Comparison of ENCODE assay signal across 9 mouse cellular contexts in the genomic region with DNA sequence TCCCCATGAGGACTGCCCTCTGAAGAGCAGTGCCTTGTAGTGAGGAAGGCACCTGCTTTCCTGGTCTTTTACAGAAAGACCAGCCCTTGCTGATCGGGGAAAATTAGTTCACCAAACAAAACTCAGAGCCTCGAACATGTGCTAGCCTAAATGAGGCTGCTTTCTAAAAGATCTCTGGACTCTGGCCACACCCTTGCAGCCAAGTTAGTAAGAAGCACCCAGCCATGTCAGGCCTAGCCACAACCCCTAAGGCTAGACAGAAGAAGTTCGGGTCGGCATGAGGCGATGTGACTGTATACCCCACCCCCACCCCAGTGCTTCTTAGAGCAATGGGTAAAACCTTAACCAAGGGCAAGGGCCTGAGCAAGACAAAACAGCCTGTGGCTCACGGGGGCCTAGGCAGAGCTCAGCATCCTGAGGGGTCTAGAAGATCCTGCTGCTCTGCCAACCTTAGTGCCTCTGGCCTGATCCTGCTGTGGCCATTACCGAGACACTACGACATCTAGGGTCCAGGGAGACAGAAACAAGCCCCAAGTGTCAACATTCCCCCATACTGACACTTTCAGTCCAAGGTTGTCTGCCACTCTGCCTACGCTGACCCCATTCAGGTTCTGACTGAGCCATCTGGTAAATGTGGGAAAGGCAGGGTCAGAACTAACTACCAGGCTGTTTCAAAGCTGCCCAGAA. TPM values are rescaled to one million over a fixed set of nuclear protein-coding genes. Genes with fewer than 3 reads are reported as not detected.
DNase-seq lines count a peak whose midpoint lies in the region; ATAC-seq and TF ChIP-seq lines count a peak whose summit lies in the region.
"Had no signal": no experiment of that assay in that cellular context is flagged by ENCODE, and none has a peak within 500 bp of the region (broad histone marks: within the 10 kb centered on the region; RNA-seq: fewer than 3 reads in every experiment).

No protein-coding gene starts in this region.

- peak overlapping the region; percentile 44 for H3K9ac ChIP-seq in heart, adult 2 months (ENCODE audit: low read depth, low read length)
- H3K9ac ChIP-seq in embryonic facial prominence, embryonic 11.5 days (replicated peaks; ENCODE audit: low read length) = peak overlapping the region; percentile 40
- peak overlapping the region; percentile 98 for H3K9ac ChIP-seq in intestine, embryonic 15.5 days
- peak overlapping the region; percentile 99 for H3K9ac ChIP-seq in liver, embryonic 16.5 days (ENCODE audit: low read depth, low read length)

- peaks cover 4% of the 10 kb centered on the region; the same call in 1 of the 2 replicates for H3K36me3 ChIP-seq in heart, adult 2 months (ENCODE audit: control insufficient read depth, insufficient read depth, low read length)
- H3K36me3 ChIP-seq in embryonic facial prominence, embryonic 11.5 days (replicated peaks; ENCODE audit: control insufficient read depth, insufficient read depth, low read depth, low read length) = no peaks in the 10 kb centered on the region; the same call in none of the 2 replicates
- no peaks in the 10 kb centered on the region for H3K36me3 ChIP-seq in intestine, embryonic 15.5 days
- H3K36me3 ChIP-seq in liver, embryonic 16.5 days (ENCODE audit: control insufficient read depth, insufficient read depth) = no peaks in the 10 kb centered on the region

- peaks cover 11% of the 10 kb centered on the region for H3K79me2 ChIP-seq in heart, adult 2 months (replicated peaks; ENCODE audit: control insufficient read depth, insufficient read depth, low read length)

- H3K27ac ChIP-seq in heart, adult 2 months = peak overlapping the region; percentile 33
- no peak overlapping the region for H3K27ac ChIP-seq in embryonic facial prominence, embryonic 11.5 days (replicated peaks; ENCODE audit: low read depth, low read length)
- peak overlapping the region; percentile 58 for H3K27ac ChIP-seq in intestine, embryonic 15.5 days
- peak overlapping the region; percentile 97 for H3K27ac ChIP-seq in liver, embryonic 16.5 days (ENCODE audit: low read length)

- TF ChIP-seq CTCF in heart, adult 2 months (IDR thresholded peaks at IDR 0.05) = no peak

- no peak for TF ChIP-seq EP300 in heart, adult 2 months (IDR thresholded peaks at IDR 0.05; ENCODE audit: insufficient read depth, low read depth, low read length)

- H3K27me3 ChIP-seq in heart, adult 2 months (ENCODE audit: control insufficient read depth, insufficient read depth, low read length) = no peaks in the 10 kb centered on the region
- H3K27me3 ChIP-seq in embryonic facial prominence, embryonic 11.5 days (ENCODE audit: control insufficient read depth, insufficient read depth, low read length) = no peaks in the 10 kb centered on the region
- no peaks in the 10 kb centered on the region for H3K27me3 ChIP-seq in intestine, embryonic 15.5 days (replicated peaks)
- no peaks in the 10 kb centered on the region for H3K27me3 ChIP-seq in liver, embryonic 16.5 days (ENCODE audit: control insufficient read depth, insufficient read depth, low read depth, low read length)

- TF ChIP-seq POLR2A in heart, adult 2 months (IDR thresholded peaks at IDR 0.05; ENCODE audit: insufficient read depth, low read depth, low read length) = no peak

- no peak for ATAC-seq in embryonic facial prominence, embryonic 11.5 days (replicated peaks; ENCODE audit: insufficient number of reproducible peaks, low FRiP score, low TSS enrichment, low read depth)
- no peak for ATAC-seq in intestine, embryonic 15.5 days
- no peak for ATAC-seq in liver, embryonic 16.5 days (ENCODE audit: low read depth)

- no peak for DNase-seq in heart, adult 2 months
- no peak for DNase-seq in heart, adult 18-20 months
- no peak for DNase-seq in embryonic facial prominence, embryonic 11.5 days (ENCODE audit: low spot score)
- DNase-seq in ovary, adult 18-20 months (ENCODE audit: low spot score) = no peak
- no peak for DNase-seq in testis, postnatal 10 days (ENCODE audit: low spot score)
- no peak for DNase-seq in embryo, embryonic 9.5 days (ENCODE audit: extremely low spot score)

- peaks cover 43% of the 10 kb centered on the region for H3K4me1 ChIP-seq in heart, adult 2 months (ENCODE audit: control insufficient read depth, insufficient read depth, low read length)
- H3K4me1 ChIP-seq in embryonic facial prominence, embryonic 11.5 days (ENCODE audit: control insufficient read depth, insufficient read depth, low read length) = peaks cover 34% of the 10 kb centered on the region
- H3K4me1 ChIP-seq in intestine, embryonic 15.5 days (replicated peaks) = peaks cover 68% of the 10 kb centered on the region
- peaks cover 85% of the 10 kb centered on the region for H3K4me1 ChIP-seq in liver, embryonic 16.5 days (ENCODE audit: control insufficient read depth, low read depth, low read length)

- H3K4me2 ChIP-seq in embryonic facial prominence, embryonic 11.5 days (ENCODE audit: low read depth, low read length) = peak overlapping the region; percentile 80
- peak overlapping the region; percentile 86 for H3K4me2 ChIP-seq in intestine, embryonic 15.5 days (replicated peaks)
- peak overlapping the region; percentile 94 for H3K4me2 ChIP-seq in liver, embryonic 16.5 days (ENCODE audit: low read depth, low read length)

- 64% methylated on average over 9 of the region's 9 CpGs for WGBS in heart, adult 2 months
- 62% methylated on average over 9 of the region's 9 CpGs for WGBS in embryonic facial prominence, embryonic 11.5 days
- 57% methylated on average over 9 of the region's 9 CpGs for WGBS in intestine, embryonic 15.5 days
- whole genome bisulfite sequencing in liver, embryonic 16.5 days (ENCODE audit: insufficient replicate concordance) = 9% methylated on average over 9 of the region's 9 CpGs

- intact Hi-C loops in heart, adult 2 months (cut with DNase I) = no loop called here

- no peak overlapping the region for H3K4me3 ChIP-seq in heart, adult 2 months
- H3K4me3 ChIP-seq in embryonic facial prominence, embryonic 11.5 days (ENCODE audit: low read depth, low read length) = peak overlapping the region; percentile 98; the same call in 1 of the 2 replicates
- peak overlapping the region; percentile 68 for H3K4me3 ChIP-seq in intestine, embryonic 15.5 days (replicated peaks)
- H3K4me3 ChIP-seq in liver, embryonic 16.5 days (ENCODE audit: low read depth, low read length) = peak overlapping the region; percentile 92

- no peaks in the 10 kb centered on the region for H3K9me3 ChIP-seq in embryonic facial prominence, embryonic 11.5 days (replicated peaks; ENCODE audit: control insufficient read depth, low read length)
- no peaks in the 10 kb centered on the region for H3K9me3 ChIP-seq in intestine, embryonic 15.5 days
- H3K9me3 ChIP-seq in liver, embryonic 16.5 days (replicated peaks; ENCODE audit: control insufficient read depth, low read length) = no peaks in the 10 kb centered on the region

RNA-seq across cellular contexts. Expression of gene Csk, which starts 10.1 kb away (rescaled TPM):
- total RNA-seq in heart, adult 2 months (2021) = 10 to 100 TPM; 23.3 to 29.7 TPM
- polyA plus RNA-seq in heart, adult 2 months (2012; rRNA removed) = 19.4 and 20.6 TPM in 2 replicates
- 10 to 100 TPM; 23.7 to 30.6 TPM for total RNA-seq in heart, adult 18-20 months (2021)
- 30.7 and 31.4 TPM in 2 replicates for polyA plus RNA-seq in embryonic facial prominence, embryonic 11.5 days (2014; fragmentation: Nextera tagmentation; extraction: Ambion mirVana)
- polyA plus RNA-seq in intestine, embryonic 15.5 days (2015; fragmentation: Nextera tagmentation; extraction: Ambion mirVana) = 29.0 and 31.4 TPM in 2 replicates
- polyA plus RNA-seq in liver, embryonic 16.5 days (2015; fragmentation: Nextera tagmentation; extraction: Ambion mirVana) = 13.3 and 13.5 TPM in 2 replicates

RNA-seq across cellular contexts. Expression of gene Lman1l, which starts 22.7 kb away (rescaled TPM):
- total RNA-seq in heart, adult 2 months (2021) = not detected
- 0.20 TPM in 1 of 2 replicates, not detected in the other for polyA plus RNA-seq in heart, adult 2 months (2012; rRNA removed)
- under 1 TPM; 0.15 to 0.23 TPM for total RNA-seq in heart, adult 18-20 months (2021)
- polyA plus RNA-seq in embryonic facial prominence, embryonic 11.5 days (2014; fragmentation: Nextera tagmentation; extraction: Ambion mirVana) = not detected in 2 replicates
- polyA plus RNA-seq in intestine, embryonic 15.5 days (2015; fragmentation: Nextera tagmentation; extraction: Ambion mirVana) = not detected in 2 replicates
- not detected in 2 replicates for polyA plus RNA-seq in liver, embryonic 16.5 days (2015; fragmentation: Nextera tagmentation; extraction: Ambion mirVana)
- polyA plus RNA-seq: gonadal fat pad, adult 2 months had no signal

RNA-seq across cellular contexts. Expression of gene Cplx3, which starts 37.2 kb away (rescaled TPM):
- total RNA-seq in heart, adult 2 months (2021) = not detected
- polyA plus RNA-seq in heart, adult 2 months (2012; rRNA removed) = not detected in 2 replicates
- total RNA-seq in heart, adult 18-20 months (2021) = not detected
- 0.81 and 1.3 TPM in 2 replicates for polyA plus RNA-seq in embryonic facial prominence, embryonic 11.5 days (2014; fragmentation: Nextera tagmentation; extraction: Ambion mirVana)
- polyA plus RNA-seq in intestine, embryonic 15.5 days (2015; fragmentation: Nextera tagmentation; extraction: Ambion mirVana) = not detected in 2 replicates
- polyA plus RNA-seq in liver, embryonic 16.5 days (2015; fragmentation: Nextera tagmentation; extraction: Ambion mirVana) = not detected in 2 replicates
- polyA plus RNA-seq: gonadal fat pad, adult 2 months had no signal

RNA-seq across cellular contexts. Expression of gene Cyp1a2, which starts 40.2 kb away (rescaled TPM):
- total RNA-seq in heart, adult 2 months (2021) = not detected
- 1.00 TPM in 1 of 2 replicates, not detected in the other for polyA plus RNA-seq in heart, adult 2 months (2012; rRNA removed)
- total RNA-seq in heart, adult 18-20 months (2021) = not detected
- polyA plus RNA-seq in embryonic facial prominence, embryonic 11.5 days (2014; fragmentation: Nextera tagmentation; extraction: Ambion mirVana) = not detected in 2 replicates
- polyA plus RNA-seq in intestine, embryonic 15.5 days (2015; fragmentation: Nextera tagmentation; extraction: Ambion mirVana) = not detected in 2 replicates
- polyA plus RNA-seq in liver, embryonic 16.5 days (2015; fragmentation: Nextera tagmentation; extraction: Ambion mirVana) = 0.12 TPM in 2 replicates

RNA-seq across cellular contexts. Expression of gene Cyp1a1, which starts 44.4 kb away (rescaled TPM):
- total RNA-seq in heart, adult 2 months (2021) = under 1 TPM; 0.09 to 0.13 TPM
- 0.20 and 0.78 TPM in 2 replicates for polyA plus RNA-seq in heart, adult 2 months (2012; rRNA removed)
- total RNA-seq in heart, adult 18-20 months (2021) = under 1 TPM; 0.15 to 0.39 TPM
- not detected in 2 replicates for polyA plus RNA-seq in embryonic facial prominence, embryonic 11.5 days (2014; fragmentation: Nextera tagmentation; extraction: Ambion mirVana)
- polyA plus RNA-seq in intestine, embryonic 15.5 days (2015; fragmentation: Nextera tagmentation; extraction: Ambion mirVana) = not detected in 2 replicates
- polyA plus RNA-seq in liver, embryonic 16.5 days (2015; fragmentation: Nextera tagmentation; extraction: Ambion mirVana) = 0.05 and 0.07 TPM in 2 replicates

Comparison
In these comparisons a context has a peak if more than half of its experiments do, and no peak if none do; other contexts are left out.
1. H3K9ac ChIP-seq: peak in every context shown above with its lines; median percentile 99 in liver, embryonic 16.5 days; 98 in intestine, embryonic 15.5 days; 44 in heart, adult 2 months; 40 in embryonic facial prominence, embryonic 11.5 days.